Mouse (Mus musculus): ENCODE results near the gene Msi2. TPM values are rescaled to one million over a fixed set of nuclear protein-coding genes. Genes with fewer than 3 reads are reported as not detected.

Gene Msi2
- polyA plus RNA-seq, 1 experiment: 14.2 TPM

- H3K36me3 ChIP-seq (ENCODE audit: control insufficient read depth, insufficient read depth, low read length): peaks cover 11% of the 10 kb centered on the region
- no peak overlapping the region for H3K4me3 ChIP-seq (ENCODE audit: extremely low read depth, insufficient read depth, insufficient read length)
- peaks cover 3% of the 10 kb centered on the region; the same call in 1 of the 2 replicates for H3K4me1 ChIP-seq (ENCODE audit: control insufficient read depth, insufficient read depth, insufficient read length)
- no peak for DNase-seq (ENCODE audit: low read depth in 1 of 2, low spot score in 2 of 2)
- no peak for TF ChIP-seq CTCF (IDR thresholded peaks at IDR 0.05; ENCODE audit: extremely low read depth, insufficient read depth, insufficient read length, insufficient replicate concordance)
- no peak for TF ChIP-seq POLR2A (IDR thresholded peaks at IDR 0.05; ENCODE audit: low read depth, low read length)
- H3K27ac ChIP-seq (ENCODE audit: insufficient read depth, low read length): no peak overlapping the region
- H3K27me3 ChIP-seq (ENCODE audit: control insufficient read depth, insufficient read depth, low read length): no peaks in the 10 kb centered on the region
- WGBS: 92% methylated on average over 6 of the region's 6 CpGs
Measured at GRCm38 (mm10) chr11:88589641-88590040, 128.7 kb downstream of the Msi2 start.

GRCm38 (mm10) chr11:88588688-88589210, 129.6 kb downstream of the Msi2 start:
- H3K4me3 ChIP-seq (ENCODE audit: extremely low read depth, insufficient read depth, insufficient read length): no peak overlapping the region
- peaks cover 11% of the 10 kb centered on the region for H3K36me3 ChIP-seq (ENCODE audit: control insufficient read depth, insufficient read depth, low read length)
- TF ChIP-seq CTCF (IDR thresholded peaks at IDR 0.05; ENCODE audit: extremely low read depth, insufficient read depth, insufficient read length, insufficient replicate concordance): no peak
- no peak for TF ChIP-seq POLR2A (IDR thresholded peaks at IDR 0.05; ENCODE audit: low read depth, low read length)
- WGBS: 93% methylated on average over 9 of the region's 9 CpGs
- peaks cover 3% of the 10 kb centered on the region; the same call in 1 of the 2 replicates for H3K4me1 ChIP-seq (ENCODE audit: control insufficient read depth, insufficient read depth, insufficient read length)
- DNase-seq (ENCODE audit: low read depth in 1 of 2, low spot score in 2 of 2): no peak
- H3K27me3 ChIP-seq (ENCODE audit: control insufficient read depth, insufficient read depth, low read length): no peaks in the 10 kb centered on the region
- no peak overlapping the region for H3K27ac ChIP-seq (ENCODE audit: insufficient read depth, low read length)

GRCm38 (mm10) chr11:88587710-88588109, 130.6 kb downstream of the Msi2 start:
- H3K4me1 ChIP-seq (ENCODE audit: control insufficient read depth, insufficient read depth, insufficient read length): peaks cover 9% of the 10 kb centered on the region; the same call in 1 of the 2 replicates
- TF ChIP-seq CTCF (IDR thresholded peaks at IDR 0.05; ENCODE audit: extremely low read depth, insufficient read depth, insufficient read length, insufficient replicate concordance) (no peak), POLR2A (IDR thresholded peaks at IDR 0.05; ENCODE audit: low read depth, low read length) (no peak)
- 95% methylated on average over 5 of the region's 5 CpGs for WGBS
- H3K27ac ChIP-seq (ENCODE audit: insufficient read depth, low read length): no peak overlapping the region
- peaks cover 11% of the 10 kb centered on the region for H3K36me3 ChIP-seq (ENCODE audit: control insufficient read depth, insufficient read depth, low read length)
- DNase-seq (ENCODE audit: low read depth in 1 of 2, low spot score in 2 of 2): no peak
- no peaks in the 10 kb centered on the region for H3K27me3 ChIP-seq (ENCODE audit: control insufficient read depth, insufficient read depth, low read length)
- H3K4me3 ChIP-seq (ENCODE audit: extremely low read depth, insufficient read depth, insufficient read length): no peak overlapping the region

GRCm38 (mm10) chr11:88585880-88586279, 132.4 kb downstream of the Msi2 start:
- Histone ChIP-seq H3K36me3 (ENCODE audit: control insufficient read depth, insufficient read depth, low read length) (peaks cover 11% of the 10 kb centered on the region), H3K27ac (ENCODE audit: insufficient read depth, low read length) (no peak overlapping the region), H3K4me3 (ENCODE audit: extremely low read depth, insufficient read depth, insufficient read length) (no peak overlapping the region), H3K27me3 (ENCODE audit: control insufficient read depth, insufficient read depth, low read length) (no peaks in the 10 kb centered on the region), H3K4me1 (ENCODE audit: control insufficient read depth, insufficient read depth, insufficient read length) (peaks cover 12% of the 10 kb centered on the region)
- WGBS: 91% methylated on average over 2 of the region's 2 CpGs
- DNase-seq (ENCODE audit: low read depth in 1 of 2, low spot score in 2 of 2): no peak
- no peak for TF ChIP-seq POLR2A (IDR thresholded peaks at IDR 0.05; ENCODE audit: low read depth, low read length)
- TF ChIP-seq CTCF (IDR thresholded peaks at IDR 0.05; ENCODE audit: extremely low read depth, insufficient read depth, insufficient read length, insufficient replicate concordance): no peak

- DNase-seq (ENCODE audit: low read depth in 1 of 2, low spot score in 2 of 2): no peak
- WGBS: 89% methylated on average over 10 of the region's 10 CpGs
- Histone ChIP-seq H3K4me1 (ENCODE audit: control insufficient read depth, insufficient read depth, insufficient read length) (peaks cover 12% of the 10 kb centered on the region), H3K27me3 (ENCODE audit: control insufficient read depth, insufficient read depth, low read length) (no peaks in the 10 kb centered on the region), H3K27ac (ENCODE audit: insufficient read depth, low read length) (no peak overlapping the region), H3K4me3 (ENCODE audit: extremely low read depth, insufficient read depth, insufficient read length) (no peak overlapping the region), H3K36me3 (ENCODE audit: control insufficient read depth, insufficient read depth, low read length) (peaks cover 11% of the 10 kb centered on the region)
- no peak for TF ChIP-seq POLR2A (IDR thresholded peaks at IDR 0.05; ENCODE audit: low read depth, low read length)
- TF ChIP-seq CTCF (IDR thresholded peaks at IDR 0.05; ENCODE audit: extremely low read depth, insufficient read depth, insufficient read length, insufficient replicate concordance): no peak
Measured at GRCm38 (mm10) chr11:88585171-88585632, 133.1 kb downstream of the Msi2 start.

- 50% methylated on average over 6 of the region's 6 CpGs for WGBS
- Histone ChIP-seq H3K27ac (ENCODE audit: insufficient read depth, low read length) (no peak overlapping the region), H3K4me3 (ENCODE audit: extremely low read depth, insufficient read depth, insufficient read length) (no peak overlapping the region), H3K27me3 (ENCODE audit: control insufficient read depth, insufficient read depth, low read length) (no peaks in the 10 kb centered on the region), H3K36me3 (ENCODE audit: control insufficient read depth, insufficient read depth, low read length) (peaks cover 3% of the 10 kb centered on the region; the same call in 1 of the 2 replicates), H3K4me1 (ENCODE audit: control insufficient read depth, insufficient read depth, insufficient read length) (peaks cover 12% of the 10 kb centered on the region)
- DNase-seq (ENCODE audit: low read depth in 1 of 2, low spot score in 2 of 2): no peak
- no peak for TF ChIP-seq POLR2A (IDR thresholded peaks at IDR 0.05; ENCODE audit: low read depth, low read length)
- no peak for TF ChIP-seq CTCF (IDR thresholded peaks at IDR 0.05; ENCODE audit: extremely low read depth, insufficient read depth, insufficient read length, insufficient replicate concordance)
Measured at GRCm38 (mm10) chr11:88583866-88584265, 134.4 kb downstream of the Msi2 start.

GRCm38 (mm10) chr11:88583259-88583833, 135.0 kb downstream of the Msi2 start:
- DNase-seq (ENCODE audit: low read depth in 1 of 2, low spot score in 2 of 2): no peak
- H3K27me3 ChIP-seq (ENCODE audit: control insufficient read depth, insufficient read depth, low read length): no peaks in the 10 kb centered on the region
- H3K4me3 ChIP-seq (ENCODE audit: extremely low read depth, insufficient read depth, insufficient read length): no peak overlapping the region
- TF ChIP-seq CTCF (IDR thresholded peaks at IDR 0.05; ENCODE audit: extremely low read depth, insufficient read depth, insufficient read length, insufficient replicate concordance) (no peak), POLR2A (IDR thresholded peaks at IDR 0.05; ENCODE audit: low read depth, low read length) (no peak)
- 0 out of 2 replicates have a peak, but pooled peaks cover 1% of the 10 kb centered on the region for H3K36me3 ChIP-seq (ENCODE audit: control insufficient read depth, insufficient read depth, low read length)
- H3K4me1 ChIP-seq (ENCODE audit: control insufficient read depth, insufficient read depth, insufficient read length): peaks cover 12% of the 10 kb centered on the region
- peak overlapping the region; percentile 33; the same call in 1 of the 2 replicates for H3K27ac ChIP-seq (ENCODE audit: insufficient read depth, low read length)
- WGBS: 58% methylated on average over 8 of the region's 8 CpGs
